Mouse (Mus musculus) hindbrain, embryonic 12.5 days (tissue): ENCODE measurements around the gene Gc. TPM values are rescaled to one million over a fixed set of nuclear protein-coding genes. Genes with fewer than 3 reads are reported as not detected.

Experiments used
- ATAC-seq: fragments of 200-750 bp; cut with Nextera tagmentation; 2 replicates; pipeline ENCODE4 v1.8.0; 2017; ENCODE audit warnings: moderate TSS enrichment; ENCODE audit not compliant: low FRiP score
- H3K27ac ChIP-seq: fragments of 300-500 bp; sonication (generic); 2 replicates; pipeline ENCODE4 v1.5.1; 2016; ENCODE audit warnings: mild to moderate bottlenecking
- H3K27me3 ChIP-seq: fragments of 300-500 bp; sonication (generic); 2 replicates; pipeline ENCODE4 v1.6.1; 2016; ENCODE audit warnings: mild to moderate bottlenecking
- H3K36me3 ChIP-seq: fragments of 300-500 bp; sonication (generic); 2 replicates; pipeline ENCODE4 v1.6.1; 2016; ENCODE audit warnings: mild to moderate bottlenecking
- H3K4me1 ChIP-seq: fragments of 300-500 bp; sonication (generic); 2 replicates; pipeline ENCODE4 v1.6.1; 2016
- H3K4me2 ChIP-seq: fragments of 300-500 bp; sonication (generic); replicated peaks from 2 replicates; pipeline ENCODE4 v1.6.1; 2016; ENCODE audit warnings: mild to moderate bottlenecking
- H3K4me3 ChIP-seq: fragments of 300-500 bp; sonication (generic); 2 replicates; pipeline ENCODE4 v1.5.1; 2016; ENCODE audit warnings: mild to moderate bottlenecking
- H3K9ac ChIP-seq: fragments of 300-500 bp; sonication (generic); 2 replicates; pipeline ENCODE4 v1.6.1; 2016; ENCODE audit warnings: mild to moderate bottlenecking, moderate library complexity
- H3K9me3 ChIP-seq: fragments of 300-500 bp; sonication (generic); replicated peaks from 2 replicates; pipeline ENCODE4 v1.6.1; 2016; ENCODE audit warnings: mild to moderate bottlenecking
- WGBS: fragments of 180-500 bp; shearing (Covaris S2); methylation state at CpG from one replicate; pipeline ENCODE4 v1.1.7; 2016; 5-methylcytosine and 5-hydroxymethylcytosine counted together
- polyA plus RNA-seq: library from polyadenylated mRNA; unstranded; fragments of >200 nt; fragmentation: Nextera tagmentation; extraction: Ambion mirVana; gene quantifications from 2 replicates; pipeline ENCODE4 v1.2.1, GENCODE M21; 2016

The Gc gene
- not detected in 2 replicates for polyA plus RNA-seq

DNA sequence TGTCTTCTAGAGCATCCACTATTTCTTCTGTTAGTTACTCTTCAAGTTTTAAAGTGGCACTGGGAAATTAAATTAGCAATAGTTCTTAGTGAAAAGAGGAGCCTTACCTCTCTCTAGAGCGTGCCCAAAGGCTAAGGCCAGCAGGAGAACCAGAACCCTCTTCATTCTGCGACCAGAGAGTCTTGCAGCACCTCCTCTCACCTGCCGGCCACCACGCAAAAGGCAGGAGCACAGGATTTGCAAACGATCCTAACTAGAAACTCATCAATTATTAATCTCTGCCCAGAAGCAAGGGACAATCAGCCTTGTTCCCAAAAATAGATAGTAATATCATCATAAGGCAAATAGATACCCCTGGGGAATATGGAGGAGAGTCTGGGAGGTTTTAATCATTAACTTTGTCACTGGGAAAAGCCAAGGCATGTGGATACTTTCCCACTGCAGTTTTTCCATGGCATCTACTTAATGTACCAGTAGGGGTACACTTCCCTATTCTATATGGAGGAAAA, at the start of gene Gc:
Gene Gc, minus strand, starts transcription at position 345 of the 509 bp plus-strand sequence.
- ATAC-seq, result no peak
- no peak within 1 kb of the TSS for H3K4me3 ChIP-seq
- H3K9ac ChIP-seq, result no peak within 1 kb of the TSS
- H3K4me1 ChIP-seq, result no peaks in the 10 kb centered on the region
- no peaks in the 10 kb centered on the region for H3K9me3 ChIP-seq
- no peaks in the 10 kb centered on the region for H3K27me3 ChIP-seq
- WGBS, result 79% methylated on average over 5 of the region's 5 CpGs
- H3K27ac ChIP-seq, result no peak within 1 kb of the TSS
- no peaks in the 10 kb centered on the region for H3K36me3 ChIP-seq
- no peak within 1 kb of the TSS for H3K4me2 ChIP-seq

DNA sequence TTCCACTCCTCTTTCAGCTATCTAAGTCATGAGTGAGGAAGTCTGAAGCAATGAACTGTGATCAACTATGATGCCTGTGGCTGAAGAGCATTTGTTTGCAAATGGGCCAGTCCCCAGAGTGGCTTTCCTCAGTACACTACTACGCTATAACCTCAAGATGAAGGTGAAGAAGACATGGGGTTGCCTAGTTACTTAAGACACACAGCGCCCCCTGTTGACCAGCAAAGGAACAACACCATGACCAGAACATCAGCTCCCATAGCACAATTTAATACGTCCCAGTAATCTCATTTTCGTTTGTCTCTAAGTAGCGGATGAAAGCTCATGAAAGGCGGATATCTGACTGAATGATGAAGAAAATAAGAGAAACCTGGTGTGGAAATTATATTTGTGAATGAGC, 42.5 kb upstream of the Gc start:
- H3K9me3 ChIP-seq, result no peaks in the 10 kb centered on the region
- 57% methylated on average over 6 of the region's 6 CpGs for WGBS
- no peak overlapping the region for H3K9ac ChIP-seq
- no peaks in the 10 kb centered on the region for H3K4me1 ChIP-seq
- no peak overlapping the region for H3K4me2 ChIP-seq
- no peaks in the 10 kb centered on the region for H3K27me3 ChIP-seq
- no peak overlapping the region for H3K27ac ChIP-seq
- H3K4me3 ChIP-seq, result no peak overlapping the region
- no peaks in the 10 kb centered on the region for H3K36me3 ChIP-seq
- ATAC-seq, result no peak

DNA sequence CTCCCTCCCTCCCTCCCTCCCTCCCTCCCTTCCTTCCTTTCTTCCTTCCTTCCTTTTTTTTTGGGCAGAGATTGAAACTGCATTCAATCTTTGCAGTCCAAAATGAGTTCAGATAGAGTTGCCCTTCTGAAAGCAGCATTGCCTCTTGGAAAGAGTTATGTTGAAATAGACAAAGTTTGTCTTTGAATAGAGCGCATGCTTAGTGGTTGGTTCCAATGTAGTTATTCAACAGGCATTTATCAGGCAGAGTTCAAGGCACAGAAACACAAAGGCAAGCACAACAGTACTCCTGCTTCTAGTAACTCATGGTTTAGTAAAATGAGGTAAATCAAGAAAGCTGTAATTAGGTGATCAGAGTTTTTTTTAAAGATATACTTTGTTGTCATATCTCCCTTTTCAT, 34.9 kb upstream of the Gc start:
- Histone ChIP-seq H3K4me3 (no peak overlapping the region), H3K27ac (no peak overlapping the region), H3K9ac (no peak overlapping the region), H3K4me1 (no peaks in the 10 kb centered on the region), H3K36me3 (no peaks in the 10 kb centered on the region), H3K9me3 (no peaks in the 10 kb centered on the region), H3K27me3 (no peaks in the 10 kb centered on the region), H3K4me2 (no peak overlapping the region)
- ATAC-seq, result no peak
- 96% methylated on average over 1 of the region's 1 CpGs for WGBS

DNA sequence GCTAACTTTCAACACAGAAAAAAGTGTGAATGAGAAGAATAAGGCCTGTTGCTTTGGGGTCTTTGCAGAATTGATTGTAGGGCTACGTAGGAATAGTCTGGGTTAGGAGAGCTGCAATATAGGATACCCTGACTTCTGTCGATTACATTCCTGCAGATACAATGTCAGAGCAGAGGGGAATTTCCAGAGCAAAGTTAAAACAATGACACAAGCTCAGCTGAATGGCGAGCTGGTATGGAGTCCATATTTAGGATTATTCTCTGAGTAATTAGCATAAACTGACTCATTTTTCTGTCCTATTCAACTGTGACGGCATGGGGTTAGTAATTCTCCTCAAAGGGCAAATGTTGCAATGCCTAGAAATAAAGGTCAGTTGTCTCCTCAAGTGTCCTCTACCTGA, 12.8 kb upstream of the Gc start:
- no peak overlapping the region for H3K27ac ChIP-seq
- H3K36me3 ChIP-seq, result no peaks in the 10 kb centered on the region
- no peak overlapping the region for H3K4me2 ChIP-seq
- no peak for ATAC-seq
- 66% methylated on average over 4 of the region's 4 CpGs for WGBS
- no peaks in the 10 kb centered on the region for H3K27me3 ChIP-seq
- H3K9ac ChIP-seq, result no peak overlapping the region
- H3K4me3 ChIP-seq, result no peak overlapping the region
- H3K4me1 ChIP-seq, result no peaks in the 10 kb centered on the region
- H3K9me3 ChIP-seq, result no peaks in the 10 kb centered on the region

DNA sequence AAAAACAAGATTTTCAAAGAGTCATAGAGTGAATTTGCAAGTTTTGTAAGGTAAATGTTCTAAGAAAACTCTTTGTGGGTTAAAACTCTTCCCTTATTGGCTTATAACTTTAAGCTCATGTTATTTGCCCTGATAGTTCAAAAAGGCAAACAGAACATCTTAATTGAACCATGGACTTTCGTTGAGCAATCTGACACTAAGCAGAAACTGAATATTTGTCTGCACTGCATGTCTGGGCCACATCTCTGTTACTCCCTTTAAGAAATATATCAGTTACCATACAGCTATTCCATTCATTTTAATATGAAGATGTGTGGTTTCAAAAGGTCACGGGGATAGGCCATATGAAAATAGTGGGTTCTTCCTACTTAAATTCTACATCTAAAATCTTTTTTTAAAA, 10.2 kb upstream of the Gc start:
- 86% methylated on average over 2 of the region's 2 CpGs for WGBS
- no peak for ATAC-seq
- Histone ChIP-seq H3K4me3 (no peak overlapping the region), H3K4me1 (no peaks in the 10 kb centered on the region), H3K27me3 (no peaks in the 10 kb centered on the region), H3K36me3 (no peaks in the 10 kb centered on the region), H3K9ac (no peak overlapping the region), H3K27ac (no peak overlapping the region), H3K9me3 (no peaks in the 10 kb centered on the region), H3K4me2 (no peak overlapping the region)

DNA sequence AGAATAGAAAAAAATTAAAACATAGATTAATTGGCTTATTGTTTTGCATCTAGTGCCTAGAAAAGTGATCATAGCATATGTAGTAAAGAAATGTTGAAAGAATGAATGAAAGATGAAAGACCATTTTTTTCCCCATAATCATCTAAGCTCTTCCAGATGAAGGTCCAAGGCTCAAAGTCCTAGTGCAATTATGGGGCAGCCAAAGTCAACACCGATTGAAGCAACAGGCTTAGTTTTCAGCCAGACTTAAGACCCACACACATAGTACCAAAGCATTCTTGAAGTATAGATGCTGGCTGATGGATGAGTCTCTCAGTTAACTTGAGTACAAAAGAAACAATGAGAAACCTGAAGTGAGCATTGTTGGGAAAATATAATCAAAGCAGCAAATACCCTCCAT, 9.3 kb upstream of the Gc start:
- no peak overlapping the region for H3K4me2 ChIP-seq
- no peak overlapping the region for H3K4me3 ChIP-seq
- no peak overlapping the region for H3K27ac ChIP-seq
- no peaks in the 10 kb centered on the region for H3K4me1 ChIP-seq
- ATAC-seq, result no peak
- H3K9ac ChIP-seq, result no peak overlapping the region
- no peaks in the 10 kb centered on the region for H3K36me3 ChIP-seq
- no peaks in the 10 kb centered on the region for H3K9me3 ChIP-seq
- WGBS, result 88% methylated on average over 1 of the region's 1 CpGs
- no peaks in the 10 kb centered on the region for H3K27me3 ChIP-seq

DNA sequence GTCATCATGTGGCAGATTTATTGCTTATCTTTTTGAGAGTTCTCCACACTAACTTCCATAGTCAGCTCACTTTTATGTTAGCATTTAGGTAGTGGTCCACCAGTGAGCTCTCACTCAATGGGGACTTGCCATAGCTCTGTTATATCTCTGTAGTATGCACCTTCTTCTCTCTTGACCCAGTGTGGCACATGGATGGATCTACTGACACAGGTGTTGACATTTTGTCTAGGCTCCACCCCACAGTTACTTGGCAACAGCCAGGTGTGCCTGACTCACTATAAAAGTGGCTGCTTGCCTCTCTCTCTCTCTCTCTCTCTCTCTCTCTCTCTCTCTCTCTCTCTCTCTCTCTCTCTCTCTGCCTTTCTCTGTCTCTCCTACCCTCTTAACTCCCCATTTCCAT, 8.6 kb upstream of the Gc start:
- Histone ChIP-seq H3K9ac (no peak overlapping the region), H3K27ac (no peak overlapping the region), H3K36me3 (no peaks in the 10 kb centered on the region), H3K4me2 (no peak overlapping the region), H3K9me3 (no peaks in the 10 kb centered on the region), H3K27me3 (no peaks in the 10 kb centered on the region), H3K4me1 (no peaks in the 10 kb centered on the region), H3K4me3 (no peak overlapping the region)
- no peak for ATAC-seq

DNA sequence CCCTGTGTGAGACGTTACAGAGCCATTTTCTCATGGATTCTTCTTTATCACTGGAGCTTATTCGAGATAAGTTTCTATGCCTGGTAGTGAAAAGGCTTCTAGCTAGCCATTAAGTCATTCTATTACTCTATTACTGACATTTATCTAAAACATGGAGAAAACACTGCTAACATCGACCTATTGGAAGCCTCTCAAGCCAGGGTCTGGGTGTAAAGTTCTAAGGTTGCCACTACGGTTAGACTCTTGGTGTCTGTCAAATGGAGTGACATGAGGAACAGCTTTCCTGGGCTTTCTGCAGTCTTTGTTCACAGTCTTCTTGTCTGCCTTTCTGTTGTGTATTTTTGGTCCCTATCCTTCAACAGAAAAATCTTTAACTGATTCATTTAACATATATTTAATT, 4.1 kb upstream of the Gc start:
- H3K36me3 ChIP-seq, result no peaks in the 10 kb centered on the region
- no peak overlapping the region for H3K27ac ChIP-seq
- 78% methylated on average over 4 of the region's 4 CpGs for WGBS
- no peak for ATAC-seq
- H3K9ac ChIP-seq, result no peak overlapping the region
- no peak overlapping the region for H3K4me3 ChIP-seq
- H3K4me2 ChIP-seq, result no peak overlapping the region
- H3K4me1 ChIP-seq, result no peaks in the 10 kb centered on the region
- H3K9me3 ChIP-seq, result no peaks in the 10 kb centered on the region
- no peaks in the 10 kb centered on the region for H3K27me3 ChIP-seq

DNA sequence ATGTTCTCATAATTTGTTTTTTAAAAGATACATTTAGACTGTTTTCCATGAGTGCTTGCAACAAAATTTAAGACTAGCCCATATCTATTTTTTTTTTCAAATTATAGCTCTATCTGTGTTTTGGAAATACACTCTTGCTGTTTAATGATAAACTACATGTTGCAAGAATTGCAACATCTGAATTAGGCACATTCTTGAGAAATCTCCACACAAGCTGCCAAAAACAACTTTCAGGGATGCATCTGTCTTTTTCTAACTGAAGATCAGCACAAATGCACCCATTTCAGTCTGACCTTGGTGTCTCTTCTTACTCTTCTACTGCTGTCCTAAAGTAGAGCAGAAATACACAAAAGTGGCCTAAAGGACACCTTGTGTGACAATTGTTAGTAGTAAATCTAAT, 1.9 kb upstream of the Gc start:
- Histone ChIP-seq H3K9me3 (no peaks in the 10 kb centered on the region), H3K36me3 (no peaks in the 10 kb centered on the region), H3K27ac (no peak overlapping the region), H3K4me1 (no peaks in the 10 kb centered on the region), H3K27me3 (no peaks in the 10 kb centered on the region), H3K4me2 (no peak overlapping the region), H3K4me3 (no peak overlapping the region), H3K9ac (no peak overlapping the region)
- ATAC-seq, result no peak

DNA sequence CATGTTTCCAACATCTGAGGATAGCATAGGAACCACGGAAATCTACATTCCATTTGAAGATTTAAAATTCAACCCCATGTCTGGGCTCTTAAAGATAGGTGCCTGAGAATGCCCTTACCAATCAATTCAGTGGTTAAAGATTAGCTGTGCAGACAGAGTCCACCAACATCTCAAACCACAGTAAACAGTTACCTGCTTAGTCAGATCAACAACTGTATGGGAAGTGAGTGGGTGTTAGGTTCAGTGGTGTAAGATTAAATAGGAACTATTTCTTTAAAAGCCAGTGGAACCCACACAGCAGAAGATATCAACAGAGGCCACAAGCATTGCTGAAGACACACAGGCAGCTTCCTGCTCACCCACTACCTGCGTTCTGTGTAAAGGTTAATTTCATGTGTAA, 1.3 kb upstream of the Gc start:
- Histone ChIP-seq H3K4me2 (no peak overlapping the region), H3K9me3 (no peaks in the 10 kb centered on the region), H3K4me1 (no peaks in the 10 kb centered on the region), H3K36me3 (no peaks in the 10 kb centered on the region), H3K4me3 (no peak overlapping the region), H3K27me3 (no peaks in the 10 kb centered on the region), H3K9ac (no peak overlapping the region), H3K27ac (no peak overlapping the region)
- WGBS, result 77% methylated on average over 2 of the region's 2 CpGs
- ATAC-seq, result no peak

DNA sequence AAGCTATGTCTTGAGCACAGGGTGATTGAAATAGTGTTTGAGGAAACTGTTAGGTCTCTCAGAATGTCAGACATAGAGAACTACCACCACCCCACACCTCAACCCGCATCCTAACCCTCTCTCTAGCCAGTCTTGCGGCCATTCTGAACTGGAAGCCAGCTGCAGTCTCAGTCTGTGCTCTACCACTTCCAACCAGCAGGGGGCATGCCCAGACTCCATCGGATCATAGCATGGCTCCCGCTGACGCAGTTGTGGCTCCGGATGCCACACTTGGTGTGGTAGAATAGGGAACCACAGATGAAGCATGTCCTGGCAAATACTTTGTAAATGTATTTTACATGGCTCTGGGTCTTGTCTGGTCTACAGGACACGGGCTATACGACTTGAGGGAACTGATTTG, 2.2 kb downstream of the Gc start:
- WGBS, result 44% methylated on average over 8 of the region's 8 CpGs
- no peaks in the 10 kb centered on the region for H3K4me1 ChIP-seq
- no peaks in the 10 kb centered on the region for H3K36me3 ChIP-seq
- H3K4me3 ChIP-seq, result no peak overlapping the region
- H3K4me2 ChIP-seq, result no peak overlapping the region
- H3K27ac ChIP-seq, result no peak overlapping the region
- no peaks in the 10 kb centered on the region for H3K9me3 ChIP-seq
- H3K9ac ChIP-seq, result no peak overlapping the region
- H3K27me3 ChIP-seq, result no peaks in the 10 kb centered on the region
- no peak for ATAC-seq

DNA sequence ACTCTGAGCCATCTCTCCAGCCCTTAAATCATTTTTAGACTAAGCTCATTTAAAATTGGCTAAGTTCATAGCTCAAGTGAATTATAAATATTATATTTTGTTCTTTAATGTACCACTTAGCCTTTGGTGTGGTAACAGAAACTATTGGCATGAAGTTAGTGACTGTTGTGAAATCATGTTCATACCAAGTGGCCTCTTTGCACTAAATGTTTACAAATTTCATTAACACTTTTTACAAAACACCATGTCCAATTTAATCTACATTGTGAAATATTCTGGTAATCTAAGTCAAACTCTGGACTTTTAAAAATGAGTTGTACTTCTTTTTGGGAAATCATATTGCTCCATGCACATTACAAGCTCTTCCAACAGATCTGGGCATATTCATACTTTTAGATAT, 6.9 kb downstream of the Gc start:
- Histone ChIP-seq H3K4me3 (no peak overlapping the region), H3K9me3 (no peaks in the 10 kb centered on the region), H3K27ac (no peak overlapping the region), H3K27me3 (no peaks in the 10 kb centered on the region), H3K36me3 (no peaks in the 10 kb centered on the region), H3K4me2 (no peak overlapping the region), H3K4me1 (no peaks in the 10 kb centered on the region), H3K9ac (no peak overlapping the region)
- ATAC-seq, result no peak

DNA sequence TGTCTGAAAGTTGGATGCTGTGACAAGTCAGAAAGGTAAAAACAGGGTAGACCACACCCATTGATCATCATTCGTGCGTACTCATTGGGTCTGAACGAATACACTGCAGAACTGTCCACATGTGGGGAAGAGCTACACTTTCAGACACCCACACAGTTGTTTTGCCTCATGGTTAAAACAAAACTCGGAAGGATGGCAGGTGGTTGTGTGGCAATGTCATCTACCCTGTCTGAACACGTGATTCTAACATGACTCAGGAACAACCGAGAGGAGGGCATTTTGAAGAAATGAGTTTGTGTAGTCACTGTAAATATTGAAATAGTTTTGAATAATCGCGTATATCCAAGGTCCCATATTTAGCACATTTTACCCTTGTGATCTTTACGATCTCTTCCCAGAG, 8.4 kb downstream of the Gc start:
- ATAC-seq, result no peak
- WGBS, result 92% methylated on average over 9 of the region's 9 CpGs
- H3K9me3 ChIP-seq, result no peaks in the 10 kb centered on the region

DNA sequence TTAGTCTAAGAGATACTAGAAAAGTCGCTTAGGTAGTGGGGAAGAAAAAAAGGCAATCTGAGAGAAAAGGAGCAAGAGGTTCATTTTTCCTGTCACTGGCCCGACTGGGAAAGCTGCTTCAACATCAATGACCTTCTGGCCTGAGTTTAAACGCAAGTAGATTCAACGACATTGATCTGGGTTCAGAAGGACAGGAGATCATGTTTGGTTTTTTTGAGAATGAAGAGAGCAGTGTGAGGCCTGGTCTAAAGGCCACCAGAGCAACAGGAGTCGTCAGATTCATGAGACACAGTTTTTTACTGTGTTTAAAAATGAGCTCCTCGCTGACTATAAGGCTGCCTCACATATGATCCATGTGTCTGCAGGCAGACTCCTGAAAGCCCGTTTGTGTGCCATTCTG, 9.7 kb downstream of the Gc start:
- Histone ChIP-seq H3K4me2 (no peak overlapping the region), H3K4me3 (no peak overlapping the region), H3K9ac (no peak overlapping the region), H3K27ac (no peak overlapping the region), H3K4me1 (no peaks in the 10 kb centered on the region), H3K36me3 (no peaks in the 10 kb centered on the region), H3K9me3 (no peaks in the 10 kb centered on the region), H3K27me3 (no peaks in the 10 kb centered on the region)
- no peak for ATAC-seq
- 66% methylated on average over 7 of the region's 7 CpGs for WGBS

More for the DNA sequence above, 8.4 kb downstream of the Gc start:
- no peak overlapping the region for H3K27ac ChIP-seq
- no peaks in the 10 kb centered on the region for H3K4me1 ChIP-seq
- no peak overlapping the region for H3K4me2 ChIP-seq
- no peaks in the 10 kb centered on the region for H3K27me3 ChIP-seq
- H3K4me3 ChIP-seq, result no peak overlapping the region
- no peaks in the 10 kb centered on the region for H3K36me3 ChIP-seq
- H3K9ac ChIP-seq, result no peak overlapping the region
